Mouse (Mus musculus) embryonic facial prominence, embryonic 12.5 days (tissue): ENCODE results near the gene Ranbp10. TPM values are rescaled to one million over a fixed set of nuclear protein-coding genes. Genes with fewer than 3 reads are reported as not detected.
"Not testable (repeated sequence)": the region's sequence is repeated elsewhere in the genome, so short reads cannot be mapped to it uniquely, and the experiment has no call there.

Source experiments
- ATAC-seq: fragments of 200-750 bp; cut with Nextera tagmentation; 2 replicates; pipeline ENCODE4 v1.8.0; 2017; ENCODE audit not compliant: insufficient number of reproducible peaks, insufficient read depth, low FRiP score, low TSS enrichment
- H3K27ac ChIP-seq: fragments of 300-500 bp; sonication (generic); 2 replicates; pipeline ENCODE4 v1.5.1; 2016; ENCODE audit warnings: mild to moderate bottlenecking
- H3K27me3 ChIP-seq: fragments of 300-500 bp; sonication (generic); 2 replicates; pipeline ENCODE4 v1.6.1; 2016; ENCODE audit warnings: mild to moderate bottlenecking, moderate library complexity
- H3K36me3 ChIP-seq: fragments of 300-500 bp; sonication (generic); 2 replicates; pipeline ENCODE4 v1.6.1; 2016; ENCODE audit warnings: mild to moderate bottlenecking
- H3K4me1 ChIP-seq: fragments of 300-500 bp; sonication (generic); 2 replicates; pipeline ENCODE4 v1.6.1; 2016
- H3K4me2 ChIP-seq: fragments of 300-500 bp; sonication (generic); replicated peaks from 2 replicates; pipeline ENCODE4 v1.6.1; 2016; ENCODE audit warnings: mild to moderate bottlenecking, moderate library complexity
- H3K4me3 ChIP-seq: fragments of 300-500 bp; sonication (generic); 2 replicates; pipeline ENCODE4 v1.5.1; 2016; ENCODE audit warnings: mild to moderate bottlenecking
- H3K9ac ChIP-seq: fragments of 300-500 bp; sonication (generic); 2 replicates; pipeline ENCODE4 v1.6.1; 2016; ENCODE audit warnings: mild to moderate bottlenecking, moderate library complexity
- H3K9me3 ChIP-seq: fragments of 300-500 bp; sonication (generic); 2 replicates; pipeline ENCODE4 v1.6.1; 2016; ENCODE audit warnings: mild to moderate bottlenecking, moderate library complexity
- WGBS: fragments of 180-500 bp; shearing (Covaris S2); methylation state at CpG from one replicate; pipeline ENCODE4 v1.1.7; 2016; 5-methylcytosine and 5-hydroxymethylcytosine counted together
- polyA plus RNA-seq: library from polyadenylated mRNA; unstranded; fragments of >200 nt; fragmentation: Nextera tagmentation; extraction: Ambion mirVana; gene quantifications from 2 replicates; pipeline ENCODE4 v1.2.1, GENCODE M21; 2016

Ranbp10 gene
- polyA plus RNA-seq, 1 experiment from 2014 or later, result 14.9 TPM

- Histone ChIP-seq H3K9ac (peak within 1 kb of the TSS; percentile 76), H3K36me3 (peaks cover 9% of the 10 kb centered on the region; the same call in 1 of the 2 replicates), H3K27me3 (no peaks in the 10 kb centered on the region), H3K4me1 (peaks cover 42% of the 10 kb centered on the region), H3K4me2 (peak within 1 kb of the TSS; percentile 96), H3K4me3 (peak within 1 kb of the TSS; percentile 80), H3K9me3 (no peaks in the 10 kb centered on the region), H3K27ac (peak within 1 kb of the TSS; percentile 89)
- under 1% methylated on average over 43 of the region's 43 CpGs for WGBS
- peak; percentile 81 for ATAC-seq
Measured at GRCm38 (mm10) chr8:105854715-105855216, 27.6 kb upstream of the Ranbp10 start, which contains the start of gene Thap11. Gene Thap11 (plus strand): TSS chr8:105855132.

- Histone ChIP-seq H3K36me3 (peaks cover 11% of the 10 kb centered on the region), H3K9me3 (no peaks in the 10 kb centered on the region), H3K4me1 (peaks cover 37% of the 10 kb centered on the region), H3K4me3 (peak overlapping the region; percentile 80; the same call in 1 of the 2 replicates), H3K27me3 (no peaks in the 10 kb centered on the region), H3K4me2 (peak overlapping the region; percentile 96), H3K27ac (peak overlapping the region; percentile 89; the same call in 1 of the 2 replicates), H3K9ac (0 out of 2 replicates have a peak overlapping the region, but pooled peaks have one; percentile 76)
- WGBS, result 27% methylated on average over 8 of the region's 8 CpGs
- no peak for ATAC-seq
Measured at GRCm38 (mm10) chr8:105854303-105854702, 27.2 kb upstream of the Ranbp10 start.

GRCm38 (mm10) chr8:105853178-105853577, 26.0 kb upstream of the Ranbp10 start, which contains the start of gene Cenpt:
Gene Cenpt (minus strand): TSS chr8:105853278.
- Histone ChIP-seq H3K27me3 (no peaks in the 10 kb centered on the region), H3K4me2 (0 out of 2 replicates have a peak within 1 kb of the TSS, but pooled peaks have one; percentile 1), H3K4me3 (no peak within 1 kb of the TSS), H3K36me3 (peaks cover 14% of the 10 kb centered on the region), H3K27ac (no peak within 1 kb of the TSS), H3K9ac (no peak within 1 kb of the TSS), H3K4me1 (peaks cover 29% of the 10 kb centered on the region), H3K9me3 (no peaks in the 10 kb centered on the region)
- ATAC-seq, result no peak
- 87% methylated on average over 3 of the region's 3 CpGs for WGBS

- H3K4me1 ChIP-seq, result peaks cover 22% of the 10 kb centered on the region
- 81% methylated on average over 12 of the region's 12 CpGs for WGBS
- H3K9ac ChIP-seq, result no peak overlapping the region
- H3K4me2 ChIP-seq, result 0 out of 2 replicates have a peak overlapping the region, but pooled peaks have one; percentile 1
- peaks cover 20% of the 10 kb centered on the region for H3K36me3 ChIP-seq
- peak overlapping the region; percentile 79; the same call in 1 of the 2 replicates for H3K4me3 ChIP-seq
- no peaks in the 10 kb centered on the region for H3K27me3 ChIP-seq
- H3K27ac ChIP-seq, result no peak overlapping the region
- ATAC-seq, result no peak
- H3K9me3 ChIP-seq, result no peaks in the 10 kb centered on the region
Measured at GRCm38 (mm10) chr8:105852146-105852729, 25.1 kb upstream of the Ranbp10 start.

- WGBS, result under 1% methylated on average over 34 of the region's 34 CpGs
- peak overlapping the region; percentile 79 for H3K4me3 ChIP-seq
- H3K27me3 ChIP-seq, result no peaks in the 10 kb centered on the region
- ATAC-seq, result peak; percentile 83
- H3K36me3 ChIP-seq, result peaks cover 26% of the 10 kb centered on the region
- H3K4me1 ChIP-seq, result peaks cover 17% of the 10 kb centered on the region
- H3K4me2 ChIP-seq, result peak overlapping the region; percentile 68
- no peaks in the 10 kb centered on the region for H3K9me3 ChIP-seq
- peak overlapping the region; percentile 80 for H3K9ac ChIP-seq
- H3K27ac ChIP-seq, result peak overlapping the region; percentile 78
Measured at GRCm38 (mm10) chr8:105851651-105852143, 24.5 kb upstream of the Ranbp10 start.

- H3K27ac ChIP-seq, result no peak overlapping the region
- H3K4me3 ChIP-seq, result 0 out of 2 replicates have a peak overlapping the region, but pooled peaks have one; percentile 9
- WGBS, result 75% methylated on average over 7 of the region's 7 CpGs
- H3K27me3 ChIP-seq, result no peaks in the 10 kb centered on the region
- H3K4me1 ChIP-seq, result peaks cover 7% of the 10 kb centered on the region
- no peak overlapping the region for H3K9ac ChIP-seq
- ATAC-seq, result no peak
- no peaks in the 10 kb centered on the region for H3K9me3 ChIP-seq
- peaks cover 36% of the 10 kb centered on the region for H3K36me3 ChIP-seq
- peak overlapping the region; percentile 42 for H3K4me2 ChIP-seq
Measured at GRCm38 (mm10) chr8:105850611-105851010, 23.5 kb upstream of the Ranbp10 start.

- no peak for ATAC-seq
- H3K4me3 ChIP-seq, result no peak overlapping the region
- no peak overlapping the region for H3K9ac ChIP-seq
- H3K36me3 ChIP-seq, result peaks cover 42% of the 10 kb centered on the region
- 80% methylated on average over 4 of the region's 4 CpGs for WGBS
- H3K4me2 ChIP-seq, result peak overlapping the region; percentile 42; the same call in 1 of the 2 replicates
- H3K27ac ChIP-seq, result no peak overlapping the region
- H3K27me3 ChIP-seq, result no peaks in the 10 kb centered on the region
- H3K9me3 ChIP-seq, result no peaks in the 10 kb centered on the region
- peaks cover 7% of the 10 kb centered on the region for H3K4me1 ChIP-seq
Measured at GRCm38 (mm10) chr8:105850014-105850413, 22.9 kb upstream of the Ranbp10 start.

GRCm38 (mm10) chr8:105846678-105847077, 19.5 kb upstream of the Ranbp10 start:
- 88% methylated on average over 11 of the region's 11 CpGs for WGBS
- ATAC-seq, result no peak
- H3K4me2 ChIP-seq, result no peak overlapping the region
- H3K36me3 ChIP-seq, result peaks cover 60% of the 10 kb centered on the region
- no peak overlapping the region for H3K27ac ChIP-seq
- no peaks in the 10 kb centered on the region for H3K27me3 ChIP-seq
- H3K4me1 ChIP-seq, result peaks cover 7% of the 10 kb centered on the region
- H3K9me3 ChIP-seq, result no peaks in the 10 kb centered on the region
- H3K9ac ChIP-seq, result no peak overlapping the region
- no peak overlapping the region for H3K4me3 ChIP-seq

GRCm38 (mm10) chr8:105839209-105839608, 12.1 kb upstream of the Ranbp10 start:
- ATAC-seq, result no peak
- Histone ChIP-seq H3K4me1 (no peaks in the 10 kb centered on the region), H3K9me3 (no peaks in the 10 kb centered on the region), H3K9ac (no peak overlapping the region), H3K36me3 (peaks cover 17% of the 10 kb centered on the region), H3K27ac (no peak overlapping the region), H3K27me3 (no peaks in the 10 kb centered on the region), H3K4me3 (no peak overlapping the region), H3K4me2 (no peak overlapping the region)
- 84% methylated on average over 5 of the region's 5 CpGs for WGBS

GRCm38 (mm10) chr8:105836991-105837390, 9.8 kb upstream of the Ranbp10 start:
- no peaks in the 10 kb centered on the region for H3K27me3 ChIP-seq
- no peak overlapping the region for H3K4me3 ChIP-seq
- peaks cover 9% of the 10 kb centered on the region; the same call in 1 of the 2 replicates for H3K36me3 ChIP-seq
- ATAC-seq, result no peak
- no peaks in the 10 kb centered on the region for H3K9me3 ChIP-seq
- H3K9ac ChIP-seq, result no peak overlapping the region
- WGBS, result 80% methylated on average over 6 of the region's 6 CpGs
- H3K4me2 ChIP-seq, result no peak overlapping the region
- no peak overlapping the region for H3K27ac ChIP-seq
- no peaks in the 10 kb centered on the region for H3K4me1 ChIP-seq

- Histone ChIP-seq H3K27me3 (no peaks in the 10 kb centered on the region), H3K36me3 (no peaks in the 10 kb centered on the region), H3K9me3 (no peaks in the 10 kb centered on the region), H3K4me1 (no peaks in the 10 kb centered on the region), H3K4me2 (no peak overlapping the region), H3K9ac (no peak overlapping the region), H3K4me3 (no peak overlapping the region), H3K27ac (no peak overlapping the region)
- no peak for ATAC-seq
- WGBS, result 28% methylated on average over 11 of the region's 11 CpGs
Measured at GRCm38 (mm10) chr8:105835318-105835717, 8.2 kb upstream of the Ranbp10 start.

GRCm38 (mm10) chr8:105833740-105834139, 6.6 kb upstream of the Ranbp10 start:
- not testable (repeated sequence) for H3K9ac ChIP-seq, H3K36me3 ChIP-seq, H3K4me1 ChIP-seq, H3K4me3 ChIP-seq, H3K27me3 ChIP-seq, H3K4me2 ChIP-seq, H3K27ac ChIP-seq, ATAC-seq, H3K9me3 ChIP-seq
- 80% methylated on average over 2 of the region's 2 CpGs for WGBS
